Mouse (Mus musculus): Measurements from ENCODE around the gene Col27a1.

Gene Col27a1

DNA sequence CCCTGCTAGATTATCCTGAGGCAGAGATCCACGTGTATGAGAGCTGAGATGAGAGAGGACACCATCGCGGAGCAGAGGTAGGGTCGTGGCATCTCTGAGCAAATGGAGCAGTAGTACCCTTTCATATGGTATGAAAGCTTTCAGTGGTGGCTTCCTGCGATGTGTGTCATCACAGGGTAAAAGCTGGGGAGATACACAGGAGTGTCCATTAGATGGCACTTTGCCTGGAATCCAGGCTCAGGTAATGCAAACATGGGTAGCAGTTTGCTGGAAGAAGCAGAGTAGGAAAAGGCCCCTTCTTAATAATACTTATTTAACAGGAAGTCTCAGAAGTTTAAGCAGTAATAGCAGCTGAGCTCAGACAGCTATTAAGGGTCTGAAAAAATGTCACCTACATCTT lies 100.3 kb downstream of the Col27a1 start:
- no peak for DNase-seq

DNA sequence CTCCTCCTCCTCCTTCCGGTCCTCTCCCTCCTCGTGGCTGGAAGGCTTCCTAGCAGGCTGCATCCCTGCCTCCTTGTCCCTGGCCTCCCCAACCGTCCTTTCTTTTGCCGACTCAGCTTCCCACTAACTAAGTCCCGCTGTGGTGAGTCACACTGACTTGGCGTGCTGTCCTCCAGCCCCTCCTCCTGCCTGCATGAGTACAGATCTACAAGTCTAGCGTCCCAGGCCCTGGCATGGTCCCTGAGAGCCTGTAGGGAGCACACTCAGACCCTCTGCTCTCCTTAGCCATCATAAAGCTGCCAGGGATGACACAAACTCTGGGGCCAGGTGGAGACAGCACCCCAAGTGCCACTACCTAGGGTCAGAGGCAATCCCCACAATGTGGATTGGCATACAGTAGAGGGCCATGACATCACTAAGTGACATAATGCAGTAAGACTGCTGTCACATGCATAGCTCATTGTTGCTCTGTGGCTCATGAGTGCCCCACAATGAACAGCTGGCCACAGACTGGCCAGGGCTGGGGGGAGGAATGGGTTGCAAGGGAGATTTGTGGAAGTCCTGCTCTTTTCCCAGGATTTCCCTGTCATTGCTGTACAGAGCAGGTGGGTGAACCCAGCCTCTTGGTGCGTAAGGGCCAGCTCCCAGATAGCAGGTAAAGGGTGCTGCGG lies 102.4 kb downstream of the Col27a1 start:
- DNase-seq = no peak

DNA sequence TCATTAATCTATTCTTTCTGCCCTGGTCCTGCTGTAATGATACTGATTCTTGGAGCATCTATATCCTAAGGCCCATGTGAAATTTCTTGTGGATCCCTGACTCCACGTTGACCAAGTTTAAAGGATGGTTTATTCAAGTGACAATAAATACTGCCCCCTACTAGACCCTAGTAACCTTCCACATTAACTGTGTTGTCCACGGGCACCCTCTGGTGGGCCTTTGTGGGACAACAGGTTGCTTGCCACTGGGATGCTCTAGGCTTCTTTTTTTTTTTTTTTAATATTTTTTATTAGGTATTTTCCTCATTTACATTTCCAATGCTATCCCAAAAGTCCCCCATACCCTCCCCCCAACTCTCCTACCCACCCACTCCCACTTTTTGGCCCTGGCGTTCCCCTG lies 105.8 kb downstream of the Col27a1 start:
- DNase-seq = peak; percentile 63 to 78

DNA sequence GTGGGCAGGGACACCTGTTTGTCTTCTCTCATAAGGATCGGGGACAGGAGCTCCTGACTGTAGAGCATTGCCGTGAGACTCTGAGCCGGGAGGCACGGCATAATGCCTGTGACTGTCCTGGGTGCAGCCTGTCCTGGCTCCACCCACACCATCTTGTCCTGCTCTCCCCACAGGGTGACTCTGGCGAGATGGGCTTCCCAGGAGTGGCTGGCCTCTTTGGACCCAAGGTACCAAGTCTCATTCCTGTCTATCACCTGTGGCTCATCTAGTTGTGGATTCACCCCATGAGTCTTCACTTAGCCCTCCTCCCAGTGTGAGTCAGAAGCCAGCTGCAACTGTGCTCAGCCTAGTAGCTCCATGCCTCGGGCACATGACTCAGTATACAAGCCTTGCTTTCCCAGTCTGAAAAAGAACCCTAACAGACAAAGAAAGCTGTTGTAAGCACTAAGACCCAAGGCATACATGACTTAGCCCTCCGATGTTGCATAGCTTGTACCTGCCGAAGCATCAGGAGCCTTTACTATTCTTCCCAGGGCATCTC lies 109.5 kb downstream of the Col27a1 start:
- no peak for DNase-seq

DNA sequence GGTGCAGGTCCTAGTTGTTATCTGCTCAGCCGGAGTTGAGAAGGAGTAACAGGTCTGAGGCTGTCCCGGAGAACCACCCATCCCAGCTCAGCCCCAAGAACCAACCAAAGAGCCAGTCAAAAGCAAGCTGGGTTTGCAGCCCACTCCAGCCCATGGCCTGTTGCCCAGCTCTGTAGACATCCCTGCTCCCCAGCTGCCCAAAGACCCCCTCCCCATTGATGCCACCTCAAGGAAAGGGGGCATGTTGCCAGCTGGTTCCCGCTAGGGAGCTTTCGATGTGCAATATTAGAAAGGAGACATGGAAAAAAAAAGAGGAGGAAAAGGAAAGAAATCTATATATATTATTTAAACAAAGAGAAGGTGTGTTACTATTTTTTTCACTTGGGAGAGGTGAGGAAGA lies 119.6 kb downstream of the Col27a1 start:
- no peak for DNase-seq

DNA sequence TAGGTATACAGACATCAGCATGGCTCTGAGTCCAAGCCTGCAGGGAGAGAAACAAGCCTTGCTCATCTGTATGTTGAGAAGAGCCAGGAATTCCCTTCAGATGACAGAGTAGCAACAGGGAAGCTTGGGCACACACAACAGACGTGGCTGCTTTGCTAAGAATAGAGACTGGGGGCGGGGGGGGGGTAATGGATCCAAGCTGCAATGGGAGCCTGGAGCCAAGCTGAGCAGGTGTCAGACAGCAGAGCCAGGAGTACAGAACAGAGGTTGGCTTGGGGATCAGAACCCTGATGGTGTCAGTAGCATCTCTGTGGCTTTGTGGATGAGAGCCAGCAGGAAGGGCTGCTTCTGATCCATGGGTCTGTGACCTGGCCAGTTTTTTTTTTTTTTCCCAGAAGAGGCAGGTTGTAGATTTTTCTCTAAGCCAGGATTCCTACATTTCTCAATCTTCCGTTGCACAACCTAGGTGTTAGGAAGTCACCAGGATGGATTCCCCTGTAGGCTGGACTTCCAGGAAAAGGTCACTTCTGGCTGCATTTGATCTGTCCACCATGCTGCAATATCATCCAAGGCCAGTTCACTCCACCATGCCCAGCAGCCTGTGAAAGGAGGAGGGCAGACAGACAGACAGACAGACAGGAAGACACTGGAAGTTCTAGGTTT lies 124.7 kb downstream of the Col27a1 start:
- no peak for DNase-seq

DNA sequence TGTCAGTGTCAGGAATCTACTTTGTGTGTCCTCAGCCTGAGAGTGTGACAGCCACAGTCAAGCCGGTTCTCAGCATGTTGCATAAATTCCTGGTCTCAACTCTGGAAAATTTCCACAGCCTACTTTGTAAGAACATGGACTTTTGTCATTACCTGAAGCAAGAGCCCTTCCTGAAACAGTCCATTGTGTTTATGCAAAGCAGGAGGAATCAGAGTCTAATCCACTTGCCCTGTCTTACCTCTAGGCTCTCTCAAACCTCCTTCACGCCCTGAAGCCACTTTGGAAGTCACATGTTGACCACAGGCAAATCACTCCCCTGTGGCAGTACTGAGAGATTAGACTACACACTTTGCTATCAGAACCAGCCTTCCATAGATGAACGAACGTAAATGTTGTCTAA lies 128.7 kb downstream of the Col27a1 start:
- DNase-seq = no peak

DNA sequence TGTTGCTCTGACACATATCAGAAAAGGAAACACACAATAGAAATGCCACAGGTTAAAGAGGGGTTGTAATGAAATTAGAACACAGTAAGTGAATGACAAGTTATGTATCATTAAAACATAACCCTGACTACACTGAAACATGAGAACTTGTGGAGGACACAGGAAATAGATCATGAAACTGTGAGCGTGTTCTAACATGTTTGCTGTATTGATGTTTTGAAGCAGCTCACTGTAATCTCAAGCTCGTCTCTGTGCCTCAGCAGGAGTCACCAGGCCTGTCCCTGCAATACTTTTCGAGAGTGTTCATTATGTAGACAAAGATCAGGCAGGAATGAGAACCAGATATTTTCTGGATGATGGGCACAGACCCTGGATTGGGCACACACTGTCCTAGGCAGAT lies 129.8 kb downstream of the Col27a1 start:
- DNase-seq = no peak

DNA sequence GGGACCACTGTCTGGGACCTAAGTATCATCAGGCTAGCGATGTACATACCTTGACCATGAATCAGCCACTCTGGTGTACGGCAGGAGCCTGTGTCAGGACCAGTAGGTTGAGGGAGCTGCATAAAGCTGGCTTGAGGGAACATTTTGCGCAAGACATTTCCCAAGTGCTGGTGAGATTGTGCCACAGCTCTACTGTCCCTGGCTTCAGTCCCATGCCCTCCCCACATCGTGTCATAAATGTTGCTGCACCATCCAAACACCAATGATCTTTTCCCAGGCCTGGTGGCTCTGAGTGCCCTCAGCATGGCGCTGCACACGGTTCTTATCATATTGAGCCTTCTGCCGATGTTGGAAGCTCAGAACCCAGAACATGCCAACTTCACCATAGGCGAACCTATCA lies 130.5 kb downstream of the Col27a1 start, which contains the start of gene Orm1:
Orm1 (plus strand) TSS at position 266 of the 400 bp plus-strand sequence.
- DNase-seq = no peak

DNA sequence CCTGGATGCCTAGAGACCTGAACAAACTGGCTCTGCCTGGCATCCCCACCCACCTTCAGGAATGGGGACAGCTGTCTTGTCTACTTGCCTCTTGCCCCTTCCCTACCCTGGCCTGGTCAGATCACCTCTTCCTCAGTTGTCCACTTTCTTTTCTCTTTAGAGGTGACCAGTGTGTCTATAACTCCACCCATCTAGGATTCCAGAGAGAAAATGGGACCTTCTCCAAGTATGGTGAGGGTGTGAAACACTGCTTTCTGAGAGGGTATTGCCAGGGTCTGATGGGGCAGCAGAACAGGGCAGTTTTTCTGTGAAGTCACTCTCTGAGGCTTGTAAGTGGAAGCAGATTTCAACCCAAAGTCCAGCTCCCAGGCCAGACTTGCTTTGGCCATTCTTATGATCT lies 131.5 kb downstream of the Col27a1 start:
- DNase-seq = no peak

DNA sequence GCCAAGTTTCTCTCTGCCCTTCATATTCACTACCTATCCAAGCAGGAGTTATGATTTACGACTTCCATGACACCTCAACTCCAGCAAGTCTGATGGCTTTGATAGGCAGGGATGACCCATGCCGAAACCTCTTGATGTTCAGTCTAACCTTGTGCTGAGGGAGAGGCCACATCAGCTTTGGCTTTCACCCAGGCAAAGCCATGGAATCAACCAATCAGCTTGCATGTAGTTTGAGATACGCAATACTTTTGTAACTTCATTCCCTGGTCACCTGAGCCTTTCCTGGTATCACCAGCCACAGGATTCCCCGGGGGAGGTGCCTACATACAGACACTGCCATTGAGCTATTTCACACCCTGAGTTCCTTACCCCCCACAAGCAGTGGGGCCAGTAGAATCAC lies 132.9 kb downstream of the Col27a1 start:
- DNase-seq = no peak

DNA sequence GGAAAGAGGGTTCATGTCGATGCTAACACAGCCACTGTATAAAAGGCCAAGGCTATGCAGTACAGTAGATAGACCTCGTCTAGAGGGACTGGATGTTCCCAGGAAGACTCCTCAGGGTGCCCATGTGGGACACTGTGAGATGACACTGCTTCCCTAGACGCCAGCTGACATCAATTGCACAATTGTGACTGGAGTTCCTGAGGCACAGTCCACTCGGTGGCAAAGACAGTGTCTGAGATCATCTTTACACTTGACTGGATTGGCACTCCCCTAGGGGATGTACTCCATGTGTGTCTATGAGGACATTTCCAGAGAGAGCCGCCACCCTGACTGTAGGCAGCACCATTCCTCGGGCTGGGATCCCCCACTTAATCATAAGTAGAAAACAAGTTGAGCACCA lies 134.7 kb downstream of the Col27a1 start:
- DNase-seq = no peak

DNA sequence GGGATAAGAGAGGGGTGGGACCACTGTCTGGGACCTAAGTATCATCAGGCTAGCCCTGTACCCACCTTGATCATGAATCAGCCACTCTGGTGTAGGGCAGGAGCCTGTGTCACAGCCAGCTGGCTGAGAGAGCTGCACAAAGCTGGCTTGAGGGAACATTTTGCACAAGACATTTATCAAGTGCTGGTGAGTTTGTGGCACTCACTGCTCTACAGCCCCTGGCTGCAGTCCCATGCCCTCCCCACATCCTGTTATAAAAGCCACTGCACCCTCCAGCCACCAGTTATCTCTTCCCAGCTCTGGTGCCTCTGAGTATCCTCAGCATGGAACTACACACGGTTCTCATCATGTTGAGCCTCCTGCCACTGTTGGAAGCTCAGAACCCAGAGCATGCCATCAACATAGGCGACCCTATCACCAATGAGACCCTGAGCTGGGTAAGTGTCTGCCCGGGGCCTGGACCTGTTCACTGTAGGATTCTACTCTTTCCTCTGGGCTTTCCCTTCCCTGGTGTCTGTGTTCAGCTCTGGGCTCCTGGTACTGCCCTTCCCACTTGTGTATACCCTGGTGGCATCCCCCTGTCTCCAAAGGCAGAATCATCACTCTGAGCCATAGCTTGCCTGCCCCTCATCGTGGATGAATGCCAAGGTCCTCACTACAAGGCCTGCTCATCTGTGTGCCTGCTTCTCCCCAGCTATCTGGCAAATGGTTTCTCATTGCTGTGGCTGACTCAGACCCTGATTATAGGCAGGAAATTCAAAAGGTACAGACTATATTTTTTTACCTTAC lies 142.3 kb downstream of the Col27a1 start, which contains the start of gene Orm3:
Orm3 (plus strand) TSS at position 286 of the 789 bp plus-strand sequence.
- no peak for DNase-seq

DNA sequence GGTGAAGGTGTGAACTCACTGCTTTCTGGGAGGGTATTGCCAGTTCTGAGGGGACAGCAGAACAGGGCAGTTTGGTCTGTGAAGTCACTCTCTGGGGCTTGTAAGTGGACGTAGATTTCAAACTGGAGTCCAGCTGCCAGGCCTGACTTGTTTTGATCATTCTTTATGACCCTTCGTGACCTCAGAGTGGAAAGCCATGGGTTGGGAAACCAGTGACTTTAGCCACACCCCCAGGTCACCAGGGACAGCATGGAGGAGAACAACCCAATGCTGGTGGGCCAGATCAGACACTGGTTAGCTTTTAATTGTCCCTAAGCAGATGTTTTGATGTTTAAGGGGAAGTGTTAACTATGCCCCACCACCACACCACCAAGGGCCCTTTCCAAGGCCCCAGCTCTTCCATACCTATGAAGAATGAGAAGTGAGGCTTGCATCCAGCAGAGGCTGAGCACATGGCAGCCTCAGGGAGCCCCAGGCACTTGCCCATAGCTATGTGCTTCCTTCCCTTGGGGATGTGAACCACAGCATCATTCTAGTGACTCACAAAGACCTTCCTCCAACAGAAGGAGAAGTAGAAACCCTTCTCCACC lies 143.3 kb downstream of the Col27a1 start:
- no peak for DNase-seq

DNA sequence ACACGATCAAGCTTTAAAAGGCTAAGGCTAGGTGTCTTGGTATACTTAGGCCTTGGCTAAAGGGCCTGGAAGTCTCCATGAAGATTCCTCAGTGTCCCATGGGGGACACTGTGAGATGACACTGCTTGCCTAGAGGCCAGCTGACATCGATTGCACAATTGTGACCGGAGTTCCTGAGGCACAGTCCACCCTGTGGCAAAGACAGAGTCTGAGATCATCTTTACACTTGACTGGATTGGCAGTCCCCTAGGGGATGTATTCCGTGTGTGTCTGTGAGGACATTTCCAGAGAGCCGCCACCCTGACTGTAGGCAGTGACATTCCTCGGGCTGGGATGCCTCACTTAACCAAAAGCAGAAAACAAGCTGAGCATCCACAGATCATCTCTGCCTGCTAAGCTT lies 146.1 kb downstream of the Col27a1 start:
- no peak for DNase-seq

DNA sequence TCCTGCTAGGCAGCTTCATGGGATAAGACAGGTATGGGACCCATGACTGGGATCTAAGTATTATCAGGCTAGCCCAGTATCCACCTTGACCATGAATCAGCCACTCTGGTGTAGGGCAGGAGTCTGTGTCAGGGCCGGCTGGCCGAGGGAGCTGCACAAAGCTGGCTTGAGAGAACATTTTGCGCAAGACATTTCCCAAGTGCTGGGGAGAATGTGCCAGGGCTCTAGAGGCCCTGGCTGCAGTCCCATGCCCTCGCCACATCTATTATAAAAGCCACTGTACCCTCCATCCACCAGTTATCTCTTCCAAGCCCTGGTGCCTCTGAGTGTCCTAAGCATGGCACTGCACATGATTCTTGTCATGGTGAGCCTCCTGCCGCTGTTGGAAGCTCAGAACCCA lies 148.3 kb downstream of the Col27a1 start, which contains the start of gene Orm2:
Orm2 (plus strand) TSS at position 300 of the 400 bp plus-strand sequence.
- DNase-seq = no peak

DNA sequence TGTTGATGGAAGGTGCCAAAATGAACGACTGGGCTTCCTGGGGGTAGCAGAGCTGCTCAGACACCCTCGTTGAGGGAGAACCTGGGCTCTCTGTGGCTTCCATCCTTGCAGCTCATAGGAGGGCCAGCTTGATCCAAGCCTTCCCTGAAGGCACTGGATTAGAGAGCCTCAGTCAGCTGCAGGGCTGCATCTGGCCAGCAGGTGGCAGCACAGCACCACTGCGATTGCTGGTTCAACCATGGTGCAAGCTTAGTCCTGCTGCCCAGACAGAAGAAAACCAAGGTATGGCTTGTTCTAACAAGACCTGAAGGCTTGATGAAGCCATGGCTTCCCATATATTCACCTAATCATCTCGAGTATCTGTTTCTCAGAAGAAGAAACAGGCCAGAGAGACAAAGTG lies 154.8 kb downstream of the Col27a1 start:
- DNase-seq = peak; percentile 75 to 80

DNA sequence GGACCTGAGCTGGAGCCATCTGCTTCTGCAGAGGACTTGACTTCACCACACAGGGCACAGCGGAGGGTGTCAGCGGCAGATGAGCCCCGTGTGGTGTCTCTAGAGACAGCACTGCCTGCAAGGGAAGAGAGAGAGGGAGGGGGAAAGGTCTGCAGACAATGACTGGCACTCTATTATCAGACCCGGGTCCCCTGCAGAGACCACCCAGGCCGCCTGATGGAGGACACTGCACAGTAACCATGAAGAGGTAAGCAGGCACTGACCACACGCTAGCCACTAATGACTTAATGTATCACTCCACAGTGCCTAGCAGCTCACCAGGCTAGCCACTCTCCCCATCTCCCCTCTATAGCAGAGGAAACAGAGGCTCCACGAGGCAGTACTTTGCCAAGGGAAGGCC lies 157.1 kb downstream of the Col27a1 start:
- no peak for DNase-seq

DNA sequence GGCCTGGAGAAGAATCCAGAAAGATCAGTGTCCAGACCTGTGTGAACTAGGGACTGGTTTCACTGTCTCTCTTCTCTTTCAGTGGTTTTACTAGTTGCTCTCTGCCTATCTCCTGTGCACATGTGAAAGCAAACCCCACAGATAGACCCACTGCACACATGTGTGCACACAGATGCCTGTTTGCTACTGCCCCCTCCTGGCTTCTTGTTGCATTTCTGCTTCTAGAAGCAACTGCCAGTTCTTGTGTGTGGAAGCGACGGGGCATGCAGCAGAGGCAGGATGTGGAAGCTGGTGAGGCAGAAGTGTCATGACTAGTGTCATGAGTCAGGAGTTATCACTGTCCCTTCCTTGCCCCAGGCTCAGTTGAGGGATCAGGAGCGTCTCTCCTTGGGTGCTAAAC lies 158.1 kb downstream of the Col27a1 start:
- no peak for DNase-seq

DNA sequence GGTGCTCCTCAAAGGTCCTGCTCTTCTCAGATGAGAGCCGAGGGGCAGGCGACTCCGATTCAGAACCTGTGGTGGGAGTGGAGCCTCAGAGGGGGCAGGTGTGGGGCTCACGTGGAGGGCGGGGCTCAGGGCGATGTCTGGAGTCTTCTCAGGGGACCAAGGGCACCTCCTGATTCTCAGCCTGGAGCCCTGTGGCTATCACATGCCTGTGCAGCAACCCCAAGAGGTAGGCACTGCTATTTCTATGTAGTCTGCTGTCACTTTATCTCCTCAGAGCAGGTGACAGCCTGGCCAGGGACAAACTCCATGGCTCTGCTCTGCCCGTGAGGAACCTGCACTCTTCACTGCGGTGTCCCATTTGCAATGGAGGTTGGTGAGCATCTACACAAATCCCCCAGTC lies 159.6 kb downstream of the Col27a1 start:
- DNase-seq = no peak

DNA sequence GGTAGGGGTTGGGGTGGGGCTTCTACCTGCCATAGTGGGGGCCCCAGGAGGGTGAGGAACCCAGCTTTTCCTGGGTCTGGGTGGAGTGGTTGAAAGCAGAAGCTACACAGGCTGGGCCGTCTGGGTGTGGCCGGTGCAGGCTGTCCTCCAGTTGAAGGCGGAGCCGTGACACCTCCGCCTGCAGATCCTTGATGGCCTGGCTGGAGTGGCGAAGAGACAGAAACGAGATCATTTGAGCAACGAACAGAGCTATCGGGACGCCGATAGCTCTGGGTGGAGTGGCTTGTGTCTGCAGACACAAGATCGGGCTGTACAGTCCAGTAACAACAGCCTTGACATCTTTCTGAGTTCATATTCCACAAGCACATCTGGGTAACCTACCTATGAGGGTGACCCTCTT lies 160.5 kb downstream of the Col27a1 start:
- DNase-seq = no peak

DNA sequence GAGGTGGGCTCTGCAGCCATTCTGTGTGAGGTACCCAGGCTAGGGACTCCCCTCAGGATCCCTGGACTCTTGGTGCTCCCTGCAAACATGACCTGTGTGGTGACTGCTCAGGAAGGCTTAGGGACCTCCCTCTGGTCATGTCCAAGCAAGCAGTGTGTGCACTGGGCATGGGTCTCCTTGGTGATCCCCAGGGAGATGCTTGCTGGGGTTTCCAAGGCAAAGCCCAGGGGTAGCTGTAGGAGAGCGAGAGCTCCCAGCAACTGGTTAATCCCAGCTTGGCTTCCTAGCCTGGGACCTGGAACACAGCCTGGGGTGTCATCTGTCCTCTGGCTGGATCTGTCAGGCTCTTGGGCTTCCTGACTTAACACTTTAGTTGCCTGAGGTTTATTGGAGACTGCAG lies 161.6 kb downstream of the Col27a1 start:
- DNase-seq = no peak

DNA sequence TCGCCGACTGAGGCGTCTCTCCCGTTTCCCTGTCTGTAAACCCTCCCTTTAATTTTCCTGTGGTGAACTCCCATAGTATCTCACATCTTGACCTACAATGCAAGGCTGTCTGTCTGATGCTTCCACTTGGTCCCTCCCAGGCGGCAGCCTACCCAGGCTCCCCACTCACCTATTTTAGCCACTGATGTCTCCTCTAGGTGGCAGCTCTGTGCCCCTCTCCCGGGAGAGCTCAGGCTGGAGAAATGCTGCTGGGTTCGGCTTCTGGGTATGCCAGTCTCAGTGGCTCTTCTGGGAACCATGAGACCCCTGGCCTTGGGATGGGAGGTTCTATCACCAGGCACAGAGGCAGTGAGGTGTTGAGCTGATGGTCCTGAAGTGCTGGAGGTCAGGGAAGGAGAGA lies 163.7 kb downstream of the Col27a1 start:
- DNase-seq = no peak
